Mouse (Mus musculus): ENCODE results near the gene Cxadr.
A peak's percentile ranks its signal among the peaks of the same experiment; 100 is the strongest.

Gene Cxadr

GRCm38 (mm10) chr16:78372786-78373185 lies 71.5 kb downstream of the Cxadr start:
- no peak for DNase-seq

GRCm38 (mm10) chr16:78373743-78374142 lies 72.5 kb downstream of the Cxadr start:
- no peak for DNase-seq

GRCm38 (mm10) chr16:78375222-78375621 lies 73.9 kb downstream of the Cxadr start:
- peak; percentile 8 for DNase-seq

GRCm38 (mm10) chr16:78375821-78376691 lies 74.8 kb downstream of the Cxadr start:
- DNase-seq, result peak; percentile 34

GRCm38 (mm10) chr16:78376745-78377570 lies 75.7 kb downstream of the Cxadr start, which contains the start of gene Btg3:
Gene Btg3 (minus strand): TSS chr16:78377192.
- peak; percentile 85 for DNase-seq

GRCm38 (mm10) chr16:78378493-78378892 lies 77.2 kb downstream of the Cxadr start:
- no peak for DNase-seq

- DNase-seq, result no peak
These were observed 87.8 kb downstream of the Cxadr start for GRCm38 (mm10) chr16:78389122-78389521.

- no peak for DNase-seq
These were observed 88.7 kb downstream of the Cxadr start for GRCm38 (mm10) chr16:78389986-78390385.

GRCm38 (mm10) chr16:78391354-78391753 lies 90.1 kb downstream of the Cxadr start:
- no peak for DNase-seq

GRCm38 (mm10) chr16:78398734-78399133 lies 97.4 kb downstream of the Cxadr start:
- DNase-seq, result no peak

- DNase-seq, result no peak
These were observed 98.1 kb downstream of the Cxadr start for GRCm38 (mm10) chr16:78399423-78399822.

GRCm38 (mm10) chr16:78402316-78402715 lies 101.0 kb downstream of the Cxadr start:
- no peak for DNase-seq

- DNase-seq, result no peak
These were observed 105.4 kb downstream of the Cxadr start for GRCm38 (mm10) chr16:78406657-78407056.

GRCm38 (mm10) chr16:78407855-78408254 lies 106.6 kb downstream of the Cxadr start:
- no peak for DNase-seq
